Mouse (Mus musculus) adipocyte (in vitro differentiated cells): ENCODE measurements around the gene Lat.
"Not testable (repeated sequence)": the region's sequence is repeated elsewhere in the genome, so short reads cannot be mapped to it uniquely, and the experiment has no call there.

ENCODE experiments used
- DNase-seq: peaks from one replicate; pipeline ENCODE4 v3.0.0-alpha.2; 2016; ENCODE audit warnings: low spot score

Gene Lat

DNA sequence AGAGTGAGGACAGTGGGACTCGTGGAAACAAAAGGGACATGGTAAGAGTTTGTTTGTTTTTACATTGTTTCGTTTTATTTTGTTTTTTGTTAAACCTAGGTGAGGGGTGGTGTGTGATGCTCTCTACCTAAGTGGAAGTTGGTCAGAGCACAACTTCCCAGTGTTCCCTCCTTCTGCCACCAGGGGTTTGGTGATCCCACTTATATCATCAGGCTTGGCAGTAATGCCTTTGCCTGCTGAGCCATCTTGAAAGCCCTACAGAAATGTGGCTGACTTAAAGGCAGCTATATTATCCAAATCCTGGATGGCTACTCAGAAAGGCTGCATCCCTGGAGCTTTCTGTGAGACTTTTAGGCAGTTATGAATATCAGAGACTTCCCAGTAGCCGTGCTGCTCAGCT lies 36.7 kb downstream of the Lat start:
- no peak for DNase-seq

DNA sequence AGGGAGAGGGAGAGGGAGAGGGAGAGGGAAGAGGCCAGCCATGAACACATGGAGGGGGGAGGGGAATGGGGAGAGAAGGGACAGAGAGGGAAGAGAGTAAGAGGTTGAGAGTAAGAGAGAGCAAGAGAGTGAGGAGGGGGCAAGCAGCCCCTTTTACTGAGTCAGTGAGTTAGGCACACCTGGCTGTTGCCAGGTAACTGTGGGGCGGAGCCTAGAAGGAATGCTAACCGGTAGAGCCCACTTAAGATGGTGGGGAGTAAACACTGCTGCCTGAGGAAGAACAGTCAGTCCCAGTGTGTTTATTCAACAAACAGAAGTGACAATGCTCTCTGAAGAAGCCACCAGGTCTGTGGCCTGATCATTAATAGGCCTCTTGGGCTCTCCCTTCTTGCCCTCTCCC lies 38.7 kb downstream of the Lat start:
- DNase-seq = no peak

DNA sequence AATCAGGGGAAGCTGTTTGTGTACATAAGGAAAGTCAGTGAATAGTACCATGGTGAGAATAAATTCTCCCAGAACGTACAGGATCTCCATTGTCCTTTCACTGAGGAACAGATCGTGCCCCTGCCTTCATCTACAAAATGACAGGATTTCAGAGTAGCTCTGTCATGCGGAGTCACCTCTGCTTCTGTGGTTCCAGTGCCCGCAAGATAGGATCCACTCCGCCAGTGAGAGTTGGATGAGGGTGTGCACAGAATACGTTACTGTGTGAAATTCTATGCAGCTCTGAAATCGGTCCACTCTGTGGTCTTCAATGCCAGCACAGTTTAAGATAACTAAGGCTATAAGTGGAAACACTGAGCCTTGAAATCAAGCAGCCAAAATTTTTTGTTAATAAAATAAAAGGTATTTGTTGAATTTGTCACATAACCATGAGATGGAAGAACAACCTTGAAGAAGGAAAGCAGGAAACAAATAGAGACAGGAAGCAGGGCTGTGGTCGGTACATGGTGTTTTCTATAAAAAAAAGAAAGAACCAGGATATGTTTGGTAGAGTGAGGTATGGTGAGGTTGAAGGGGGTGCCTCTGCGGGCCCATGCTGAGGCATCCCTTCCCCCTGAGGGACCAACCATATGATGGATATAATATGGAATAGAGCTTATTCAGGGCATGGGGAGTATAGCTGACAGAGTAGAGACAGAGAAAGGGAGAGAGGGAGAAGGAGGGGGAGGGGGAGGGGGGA lies 39.3 kb downstream of the Lat start:
- DNase-seq = no peak

DNA sequence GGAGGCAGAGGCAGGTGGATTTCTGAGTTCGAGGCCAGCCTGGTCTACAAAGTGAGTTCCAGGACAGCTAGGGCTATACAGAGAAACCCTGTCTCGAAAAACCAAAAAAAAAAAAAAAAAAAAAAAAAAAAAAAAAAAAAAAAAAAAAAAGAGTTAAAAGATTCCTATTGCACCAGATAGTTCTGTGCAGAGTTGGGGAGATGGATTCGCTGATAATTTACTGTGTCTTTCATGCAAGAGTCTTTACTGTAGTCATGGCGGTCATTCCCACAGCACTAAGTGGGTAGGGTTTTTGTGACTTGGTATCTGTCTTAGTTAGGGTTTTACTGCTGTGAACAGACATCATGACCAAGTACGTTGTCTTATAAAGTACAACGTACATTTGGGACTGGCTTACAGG lies 40.5 kb downstream of the Lat start:
- DNase-seq = not testable (repeated sequence)

DNA sequence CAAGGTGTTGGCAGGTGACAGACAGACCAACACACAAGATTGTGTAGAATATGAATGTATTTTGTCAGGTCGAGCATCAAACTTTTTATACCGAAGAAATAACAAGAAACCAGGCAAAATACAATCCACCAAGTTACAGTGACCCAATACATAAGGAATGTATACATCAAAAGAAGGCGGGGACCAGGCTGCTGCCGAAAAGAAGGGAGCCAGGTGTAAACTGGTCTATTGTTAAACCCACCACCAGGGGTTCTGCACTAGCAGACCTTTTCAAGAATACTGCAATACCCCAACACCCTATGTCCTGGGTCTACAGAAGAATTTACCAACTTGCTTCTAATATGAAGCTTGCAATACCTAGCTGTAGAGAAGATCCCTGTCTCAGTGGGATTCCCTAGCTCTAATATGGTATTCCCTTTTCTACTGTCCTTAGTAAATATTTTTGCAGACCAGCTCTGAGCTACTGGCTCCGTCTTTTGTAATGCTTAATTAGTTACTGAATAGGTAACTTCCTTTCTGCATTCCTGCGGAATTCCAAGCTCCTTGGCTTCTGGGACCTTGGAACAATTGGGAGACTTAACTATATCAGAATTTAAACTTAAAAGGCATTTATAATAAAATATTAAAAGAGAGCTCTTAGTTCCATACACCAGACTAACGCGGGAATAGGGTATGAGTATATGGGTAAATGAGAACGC lies 43.6 kb downstream of the Lat start:
- not testable (repeated sequence) for DNase-seq

DNA sequence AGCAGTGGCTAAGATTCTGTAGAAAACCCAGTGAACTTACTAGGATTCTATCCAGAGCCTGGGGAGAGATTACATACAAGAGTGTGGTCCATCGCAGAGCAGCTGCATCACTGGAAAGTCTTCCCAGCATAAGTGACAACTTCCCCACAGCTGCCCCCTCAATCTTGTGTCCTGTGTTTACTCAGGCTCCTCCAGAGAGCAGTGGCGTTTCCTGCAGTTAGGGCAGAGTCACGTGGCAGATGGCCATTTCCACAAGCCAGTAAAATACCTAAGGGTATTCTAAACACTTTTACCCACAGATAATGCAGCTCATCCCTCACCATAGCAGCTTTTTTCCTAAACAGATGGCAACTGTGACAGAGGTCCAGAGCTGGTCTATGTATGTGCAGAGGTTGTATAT lies 44.6 kb downstream of the Lat start:
- DNase-seq = no peak

DNA sequence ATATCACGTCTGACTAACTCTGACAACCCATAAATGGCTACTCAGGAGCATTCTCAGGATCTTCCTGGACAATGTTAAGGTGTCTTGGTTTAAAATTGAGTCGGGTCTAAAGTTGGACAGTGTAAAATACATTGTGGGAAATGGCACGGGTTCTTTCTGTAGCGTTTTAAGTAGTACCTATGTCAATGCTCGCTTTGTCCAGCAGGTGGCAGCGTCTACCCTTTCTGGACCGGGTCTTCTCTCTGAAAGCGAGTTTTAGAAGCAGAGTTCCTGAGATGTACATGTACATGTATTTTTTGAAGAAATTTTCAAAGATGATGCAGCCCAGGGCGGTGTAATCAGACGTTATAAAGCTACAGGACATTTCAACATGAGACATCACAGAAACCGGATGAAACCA lies 45.6 kb downstream of the Lat start:
- DNase-seq = peak; percentile 77

- DNase-seq = no peak
These were observed 55.1 kb downstream of the Lat start for GRCm38 (mm10) chr7:126314273-126314672.
